Mouse (Mus musculus) ZHBTc4 (cell line): ENCODE data around the gene Mpv17l2.

ENCODE experiments used
- DNase-seq: peaks from one replicate; pipeline ENCODE4 v3.0.0-alpha.2; 2011; ENCODE audit warnings: low read depth, low spot score

The Mpv17l2 gene

DNA sequence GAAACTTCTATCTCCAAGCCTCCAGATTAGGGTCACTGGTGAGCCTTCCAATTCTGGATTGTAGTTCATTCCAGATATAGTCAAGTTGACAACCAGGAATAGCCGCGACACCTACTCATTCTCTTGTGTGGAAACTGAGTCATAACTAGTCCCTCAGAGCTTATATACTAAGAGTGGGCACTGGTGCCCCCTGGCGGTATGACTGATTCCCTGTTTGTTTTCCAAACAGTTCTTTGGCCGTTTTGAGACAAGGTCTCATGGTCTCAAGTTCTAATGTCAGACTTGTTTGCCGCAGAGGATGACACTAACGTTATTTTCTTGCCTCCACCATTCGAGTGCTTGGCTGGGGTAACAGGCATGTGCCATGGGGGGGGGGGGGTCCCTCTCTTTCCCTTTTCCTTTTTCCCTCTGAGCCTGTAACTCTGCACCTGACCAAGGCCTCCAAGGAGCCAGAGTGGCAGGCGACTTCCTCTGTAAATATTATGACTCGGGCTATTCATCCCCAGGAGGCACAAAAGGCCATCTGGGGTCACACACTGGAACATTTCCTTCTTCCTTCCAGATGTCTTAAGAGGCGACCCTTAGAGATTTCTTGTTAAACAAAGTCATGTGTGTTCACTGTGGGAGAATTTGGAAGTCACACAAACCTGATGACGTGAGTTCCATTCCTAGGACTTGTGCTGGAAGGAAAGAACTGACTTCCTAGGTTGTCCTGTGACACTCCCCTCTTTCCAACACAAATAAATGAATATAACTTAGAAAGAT is 8.6 kb downstream of the Mpv17l2 start:
- peak; percentile 80 for DNase-seq

DNA sequence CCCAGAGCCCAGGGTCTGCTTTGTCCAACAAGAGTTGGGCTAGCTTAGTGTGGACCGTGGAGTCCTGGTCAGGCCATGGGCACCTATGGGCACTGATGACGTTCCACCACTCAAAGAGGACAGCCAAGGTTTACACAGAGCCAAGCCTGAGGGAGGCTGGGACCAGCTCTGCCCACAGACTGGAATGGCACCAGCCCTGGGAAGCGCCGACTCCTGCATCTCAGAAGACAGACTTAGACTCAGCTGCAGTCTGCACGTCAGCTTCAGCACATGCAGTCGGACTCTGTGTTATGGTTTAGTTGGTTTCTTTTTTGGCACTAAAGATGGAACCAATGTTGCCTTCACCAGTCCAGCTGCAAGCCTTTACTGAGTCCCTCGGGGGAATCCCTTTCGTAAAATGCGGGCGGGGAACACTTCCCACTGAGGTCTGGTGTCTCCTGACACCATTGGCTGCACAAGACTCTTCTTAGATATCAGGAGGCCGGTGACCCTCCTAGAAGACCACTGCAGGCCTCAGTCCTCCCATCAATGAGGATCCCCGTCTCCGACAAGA is 10.5 kb downstream of the Mpv17l2 start:
- no peak for DNase-seq

DNA sequence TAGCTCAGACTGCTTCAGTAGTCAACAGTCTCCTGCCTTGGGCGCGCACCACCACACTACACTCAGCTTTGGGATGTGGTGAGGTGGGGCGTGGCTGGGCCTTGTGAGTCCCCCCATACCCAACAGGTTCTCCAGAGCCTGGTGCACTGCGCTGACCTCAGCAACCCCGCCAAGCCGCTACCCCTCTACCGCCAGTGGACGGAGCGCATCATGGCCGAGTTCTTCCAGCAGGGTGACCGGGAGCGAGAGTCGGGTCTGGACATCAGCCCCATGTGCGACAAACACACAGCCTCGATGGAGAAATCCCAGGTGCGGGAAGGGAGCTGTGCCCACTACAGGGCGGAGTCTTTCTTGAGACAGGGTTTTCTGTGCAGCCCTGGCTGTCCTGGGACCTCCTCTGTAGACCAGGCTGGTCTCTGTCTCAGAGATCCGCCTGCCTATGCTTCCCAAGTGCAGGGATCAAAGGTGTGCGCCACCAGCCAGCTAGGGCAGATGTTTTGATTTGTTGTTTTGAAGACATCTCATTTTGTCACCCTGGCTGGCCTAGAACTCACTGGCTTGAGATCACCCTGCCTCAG is 11.6 kb downstream of the Mpv17l2 start:
- no peak for DNase-seq

DNA sequence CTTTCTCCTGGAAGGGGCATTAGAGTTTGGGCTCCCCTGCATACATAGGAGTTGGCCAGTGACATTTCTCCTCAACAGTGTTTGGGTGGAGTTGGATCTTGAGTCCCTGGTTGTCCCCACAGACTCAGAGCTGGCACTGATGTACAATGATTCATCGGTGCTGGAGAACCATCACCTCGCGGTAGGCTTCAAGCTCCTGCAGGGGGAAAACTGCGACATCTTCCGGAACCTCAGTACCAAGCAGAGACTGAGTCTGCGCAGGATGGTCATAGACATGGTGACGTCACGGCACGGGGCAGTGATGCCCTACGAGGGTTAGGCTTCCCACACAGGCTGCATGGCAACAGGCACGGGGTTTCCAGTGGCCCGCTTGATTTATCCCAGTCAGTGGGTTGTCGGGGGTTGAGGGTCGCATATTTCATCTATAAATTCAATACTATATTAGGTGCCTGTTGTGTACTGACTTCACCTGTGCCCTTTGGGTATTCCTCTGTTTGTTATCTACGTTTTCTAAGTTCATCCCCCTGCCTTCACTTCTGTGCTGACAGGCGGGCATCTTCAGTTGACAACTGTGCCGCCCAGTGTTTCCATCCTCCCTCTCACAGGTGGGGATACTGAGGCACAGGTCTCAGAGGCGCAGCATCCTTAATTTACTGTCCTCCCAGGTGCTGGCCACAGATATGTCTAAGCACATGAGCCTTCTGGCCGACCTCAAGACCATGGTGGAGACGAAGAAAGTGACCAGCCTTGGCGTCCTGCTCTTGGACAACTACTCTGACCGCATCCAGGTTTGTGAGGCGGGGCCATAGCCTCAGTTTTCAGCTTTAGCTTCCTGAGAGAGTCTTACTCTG is 12.3 kb downstream of the Mpv17l2 start:
- DNase-seq: no peak

DNA sequence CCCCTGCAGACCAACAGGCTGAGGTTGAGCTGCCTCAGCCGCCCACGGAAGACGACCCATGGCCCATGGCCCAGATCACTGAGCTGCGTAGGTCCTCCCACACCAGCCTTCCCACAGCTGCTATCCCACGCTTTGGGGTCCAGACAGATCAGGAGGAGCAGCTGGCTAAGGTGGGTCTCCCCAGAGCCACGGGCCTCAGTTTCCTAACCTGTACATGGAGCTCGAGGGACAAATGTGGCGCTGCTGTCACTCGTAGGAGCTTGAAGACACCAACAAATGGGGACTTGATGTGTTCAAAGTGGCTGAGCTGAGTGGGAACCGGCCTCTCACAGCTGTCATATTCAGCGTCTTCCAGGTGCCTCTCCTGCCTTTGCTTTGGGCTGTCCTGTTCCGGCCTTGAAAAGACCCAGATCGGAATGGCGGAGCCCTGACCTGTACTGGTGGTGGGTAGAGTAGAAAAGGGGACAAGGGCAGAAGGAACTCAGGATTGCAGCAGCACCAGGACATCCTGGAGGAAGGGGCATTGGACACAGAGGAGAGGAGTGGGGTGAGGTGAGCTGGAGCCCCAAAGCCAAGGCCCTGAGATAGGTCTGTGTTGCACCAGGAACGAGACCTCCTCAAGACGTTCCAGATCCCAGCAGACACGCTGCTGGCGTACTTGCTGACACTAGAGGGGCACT is 13.4 kb downstream of the Mpv17l2 start:
- DNase-seq: no peak

DNA sequence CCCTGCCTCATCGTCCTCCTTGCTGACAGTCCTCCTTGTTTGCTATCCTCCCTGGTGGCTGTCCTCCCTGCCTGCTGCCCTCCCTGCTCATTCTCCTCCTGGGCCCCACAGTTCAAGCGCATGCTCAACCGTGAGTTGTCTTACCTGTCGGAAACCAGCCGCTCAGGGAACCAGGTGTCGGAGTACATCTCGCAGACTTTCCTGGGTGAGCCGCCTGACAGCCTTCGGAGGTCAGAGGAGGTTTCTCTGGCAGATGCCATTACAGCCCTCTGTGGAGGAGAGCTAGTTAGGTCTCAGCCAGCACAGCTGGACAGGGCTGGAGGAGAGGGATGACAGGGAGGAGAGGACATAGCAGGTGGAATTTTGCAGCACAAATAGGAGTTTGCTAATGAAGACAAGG is 14.1 kb downstream of the Mpv17l2 start:
- DNase-seq: no peak

DNA sequence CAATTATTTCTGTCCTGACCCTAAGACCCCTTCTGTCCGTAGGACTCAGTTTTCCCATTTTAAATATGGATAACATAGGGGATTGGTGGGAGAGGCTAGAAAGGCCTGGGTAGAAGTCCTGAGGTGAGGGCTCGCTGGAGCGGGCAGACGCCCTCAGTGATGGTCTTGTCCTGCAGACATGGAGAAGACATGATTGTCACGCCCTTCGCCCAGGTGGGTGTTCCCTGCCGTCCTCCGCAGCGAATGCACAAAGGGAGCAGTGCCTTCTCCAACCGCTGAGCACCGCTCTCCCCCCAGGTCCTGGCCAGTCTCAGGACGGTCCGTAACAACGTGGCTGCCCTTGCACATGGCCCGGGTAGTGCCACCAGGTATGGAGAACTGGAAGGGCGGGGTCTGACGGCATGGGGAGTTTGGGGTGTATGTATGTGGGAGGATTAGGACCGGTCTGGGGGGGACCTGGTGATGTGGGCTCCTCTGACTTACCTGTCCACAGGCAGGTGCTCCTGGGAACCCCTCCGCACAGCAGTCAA is 15.0 kb downstream of the Mpv17l2 start:
- DNase-seq: no peak

DNA sequence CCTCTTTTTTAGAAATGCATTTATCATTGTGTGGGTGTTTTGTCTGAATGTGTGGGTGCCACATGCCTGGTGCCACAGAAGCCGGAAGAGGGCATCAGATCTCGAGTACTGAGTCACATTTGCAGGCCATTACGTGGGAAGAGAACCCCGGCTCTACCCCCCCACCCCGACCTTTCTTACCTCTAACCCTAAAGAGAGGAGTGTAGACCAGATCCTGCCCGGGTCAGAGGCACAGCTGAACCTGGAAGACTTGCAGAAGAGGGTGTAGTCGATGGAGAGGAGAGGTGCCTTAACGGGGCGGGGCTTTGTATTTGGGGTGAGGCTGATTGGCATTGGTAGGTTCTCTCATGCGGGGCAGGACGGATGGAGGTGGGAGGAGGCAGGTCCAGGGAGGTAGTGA is 15.9 kb downstream of the Mpv17l2 start:
- no peak for DNase-seq

DNA sequence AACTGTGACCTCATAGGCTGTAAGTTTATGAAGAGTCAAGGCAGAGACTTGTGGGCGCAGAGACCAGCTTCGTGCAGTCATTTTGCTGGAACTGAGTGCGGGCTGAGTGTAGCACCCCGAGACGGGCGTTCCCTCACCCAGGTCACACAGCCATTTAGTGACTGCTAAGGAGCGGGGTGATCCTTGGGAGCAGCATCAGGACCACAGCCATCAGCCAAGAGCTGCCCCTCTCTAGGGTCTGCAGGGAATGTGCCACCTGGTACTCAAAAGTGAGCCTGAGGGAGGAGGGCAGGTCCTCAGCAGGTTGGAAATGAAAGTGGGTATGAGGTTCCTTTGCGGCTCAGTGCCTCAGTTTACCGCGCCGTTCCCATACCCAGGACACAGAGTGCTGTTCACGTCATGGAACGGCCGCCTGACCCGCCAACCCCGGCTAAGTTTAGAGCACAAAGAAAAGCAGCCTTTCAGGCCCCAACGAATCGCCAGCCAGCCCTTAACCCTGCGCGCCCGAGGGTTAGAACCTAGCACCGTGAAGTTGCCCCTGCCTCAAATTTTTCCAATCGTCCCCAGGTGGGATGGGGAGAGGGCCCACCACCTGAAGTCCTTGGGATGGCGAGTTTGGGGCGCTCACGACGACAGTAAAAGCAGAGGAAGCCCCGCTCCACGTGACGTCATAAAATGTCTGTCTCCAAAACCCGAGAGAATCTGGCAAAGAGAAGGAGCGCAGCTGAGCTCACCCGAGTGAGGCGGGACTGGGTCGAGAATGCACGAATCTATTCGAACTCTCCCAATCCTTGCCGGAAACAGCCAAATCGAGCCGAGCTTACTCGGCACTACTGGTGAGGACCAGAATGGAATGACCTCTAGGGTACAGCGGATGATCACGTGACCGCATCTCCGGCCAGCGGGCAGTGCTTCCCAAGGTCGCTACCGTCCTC is 16.8 kb downstream of the Mpv17l2 start:
- no peak for DNase-seq

DNA sequence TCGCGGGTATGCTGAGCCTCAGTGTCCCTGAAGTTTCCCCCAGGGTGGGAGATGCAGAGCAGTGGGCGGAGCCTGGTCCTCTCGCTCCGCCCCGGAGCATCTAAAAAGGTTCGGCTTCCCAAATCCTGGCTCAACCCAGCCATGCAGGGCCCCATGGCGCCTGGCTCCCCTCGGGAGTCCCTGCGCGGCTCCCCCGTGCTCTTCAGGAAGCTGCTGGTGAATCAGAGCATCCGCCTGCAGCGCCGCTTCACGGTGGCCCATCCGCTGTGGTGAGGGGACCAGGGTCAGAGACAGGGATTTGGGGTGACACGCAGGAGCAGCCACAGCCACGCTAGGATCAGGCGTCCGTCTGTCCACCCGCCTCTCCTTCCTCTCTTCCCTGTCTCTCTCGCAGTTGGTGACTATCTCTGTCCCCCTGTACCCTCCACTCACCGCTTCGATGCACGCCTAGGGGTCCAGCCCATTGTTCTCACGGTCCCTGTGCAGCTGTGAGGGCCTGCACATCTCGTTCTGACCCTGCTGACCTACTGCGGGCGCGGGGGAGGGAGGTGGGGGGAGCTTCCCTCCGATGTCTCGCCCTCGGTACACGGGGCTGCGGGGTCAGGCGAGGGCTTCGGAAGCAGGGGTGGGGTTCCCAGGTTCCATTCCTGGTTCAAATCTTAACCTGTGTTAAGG is 17.6 kb downstream of the Mpv17l2 start:
- no peak for DNase-seq

DNA sequence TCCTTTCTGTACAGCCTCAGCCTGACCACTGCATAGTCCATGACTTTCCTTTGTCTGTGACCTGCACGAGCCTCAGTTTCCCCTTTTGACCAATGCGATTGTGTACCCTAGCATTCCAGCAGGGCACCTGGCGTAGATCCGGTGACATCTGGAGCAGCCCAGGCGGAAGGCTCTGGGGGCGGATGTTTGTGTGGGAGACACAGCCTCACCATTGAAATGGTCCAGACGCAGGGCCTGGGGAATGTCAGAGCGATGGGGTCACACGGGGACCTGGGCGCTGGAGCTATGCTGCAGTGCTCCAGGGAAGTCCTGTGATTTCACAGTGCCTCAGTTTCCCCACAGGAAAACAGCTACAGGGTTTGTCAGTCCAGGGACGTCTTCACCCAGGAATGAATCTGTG is 18.6 kb downstream of the Mpv17l2 start:
- DNase-seq: no peak

DNA sequence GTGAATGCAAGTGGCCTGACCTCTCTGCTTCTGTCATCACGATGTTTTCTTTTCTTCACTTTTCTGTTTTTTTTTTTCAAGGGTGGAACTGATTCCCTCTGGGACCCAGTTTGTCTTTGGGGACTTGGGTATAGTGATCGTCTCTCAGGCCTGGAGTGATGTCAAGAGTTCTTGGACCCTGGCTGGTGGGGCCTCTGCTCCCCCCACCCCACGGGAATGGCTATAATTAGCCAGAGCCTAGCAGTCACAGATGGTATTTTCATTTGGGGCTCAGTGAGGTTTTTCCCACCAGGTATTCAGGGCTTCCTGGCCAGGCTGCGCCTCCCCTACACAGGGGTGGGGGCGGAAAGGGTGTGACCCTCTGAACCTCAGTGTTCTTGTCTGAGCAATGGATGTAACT is 19.1 kb downstream of the Mpv17l2 start:
- no peak for DNase-seq

DNA sequence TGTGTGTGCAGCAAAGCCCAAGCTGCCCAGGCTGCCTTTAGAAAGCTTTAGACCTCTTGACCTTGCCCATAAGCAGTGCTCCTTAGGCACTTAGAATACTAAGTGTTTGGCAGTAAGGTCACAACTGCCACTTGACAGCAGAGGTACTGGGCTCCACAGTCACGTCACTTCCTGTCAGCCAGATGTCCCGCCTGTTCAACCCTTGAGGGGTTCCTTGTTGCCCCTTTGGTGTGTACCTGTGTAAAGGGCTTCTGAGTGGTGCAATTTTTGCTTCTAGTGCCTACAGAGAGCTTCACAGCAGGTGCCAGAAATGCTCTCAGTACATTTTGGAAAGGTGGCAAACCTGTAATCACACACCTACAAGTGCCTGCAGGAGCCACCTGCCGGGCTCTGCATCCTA is 22.5 kb downstream of the Mpv17l2 start:
- DNase-seq: no peak

DNA sequence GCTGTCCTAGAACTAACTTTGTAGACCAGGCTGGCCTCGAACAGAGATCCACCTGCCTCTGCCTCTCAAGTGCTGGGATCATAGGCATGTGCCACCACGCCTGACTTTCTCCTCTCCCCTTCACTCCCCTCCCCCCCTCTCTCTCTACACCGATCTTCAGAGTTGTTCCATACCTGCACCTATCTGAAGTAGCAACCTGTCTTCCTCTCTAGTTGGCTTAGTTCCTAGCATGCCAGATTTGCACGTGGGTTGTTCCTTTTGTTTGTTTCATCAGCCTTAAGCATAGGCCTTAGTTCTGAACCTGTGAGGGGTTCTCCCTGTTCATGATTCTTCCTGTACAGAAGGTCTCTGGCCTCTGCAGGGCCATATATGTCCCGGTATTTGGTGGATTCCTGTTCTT is 23.0 kb downstream of the Mpv17l2 start:
- DNase-seq: no peak

DNA sequence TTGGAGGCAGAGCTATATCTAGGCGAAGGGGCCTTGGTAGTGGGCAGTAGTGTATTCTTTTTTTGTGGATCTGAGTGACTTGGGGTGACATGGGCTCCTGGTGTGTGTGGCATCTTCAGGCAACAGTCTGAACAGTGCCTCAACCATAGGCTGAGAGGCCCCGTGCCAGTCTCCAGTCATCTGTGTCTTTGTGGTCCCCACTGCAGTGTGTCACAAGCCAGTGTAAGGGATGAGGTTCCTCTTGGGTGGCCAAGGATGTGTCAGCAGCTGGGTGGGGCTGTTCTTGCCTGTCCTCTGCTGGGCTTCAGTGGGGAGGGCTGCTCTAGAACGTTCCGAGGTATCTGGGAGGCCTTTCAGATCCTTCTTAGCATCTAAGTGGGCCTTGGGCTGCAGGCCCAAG is 29.8 kb downstream of the Mpv17l2 start:
- no peak for DNase-seq

DNA sequence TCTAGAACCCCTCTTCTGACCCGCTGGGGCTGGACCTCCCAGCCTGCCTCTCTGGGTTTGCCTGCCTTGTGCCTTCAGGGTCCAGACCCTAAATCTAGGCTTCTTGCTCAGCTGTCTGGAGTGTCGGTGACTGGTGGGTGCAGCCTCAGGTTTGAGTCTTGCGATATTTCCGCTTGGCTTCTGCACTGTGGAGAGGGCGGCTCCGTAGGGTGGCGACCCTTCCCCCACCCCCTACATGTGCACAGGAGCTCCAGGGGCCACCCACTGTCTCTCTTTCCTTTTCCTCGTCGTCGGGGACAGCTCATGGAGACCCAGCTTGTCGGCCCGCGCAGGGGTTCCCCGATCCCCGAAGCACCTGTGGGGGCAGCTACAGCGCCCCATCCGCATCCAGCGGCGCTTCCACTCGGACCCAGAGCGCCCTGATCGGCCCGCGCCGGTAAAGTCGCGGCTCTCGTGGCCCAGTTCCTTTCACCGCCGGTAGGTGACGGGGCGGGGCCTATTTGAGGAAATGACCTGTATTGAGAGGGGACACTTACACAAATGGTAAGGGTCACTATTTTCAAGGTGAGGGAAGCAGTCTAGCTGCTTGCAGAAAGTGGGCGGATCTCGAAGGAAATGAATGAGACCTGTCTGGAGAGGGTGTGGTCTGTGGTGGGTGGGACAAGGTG is 30.8 kb downstream of the Mpv17l2 start:
- peak; percentile 84 for DNase-seq

DNA sequence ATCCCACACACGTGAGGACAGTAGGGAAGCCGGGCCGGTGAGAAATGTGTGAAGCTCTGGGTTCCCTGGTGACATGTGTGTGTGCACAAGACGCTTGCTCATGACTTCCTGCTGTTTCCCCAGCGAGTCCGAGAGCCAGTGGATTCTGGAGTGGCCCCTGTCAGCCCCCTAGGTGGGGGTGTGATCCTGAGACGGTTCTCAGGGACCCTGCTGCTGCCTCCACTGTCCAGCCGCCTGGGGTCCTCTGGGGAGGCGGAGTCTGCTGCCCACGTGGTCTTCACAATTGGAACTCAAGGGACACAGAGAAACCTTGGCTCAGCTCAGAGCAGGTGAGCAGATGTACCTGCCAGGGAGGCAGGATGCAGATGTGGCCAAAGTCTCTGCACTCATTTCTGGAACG is 34.0 kb downstream of the Mpv17l2 start:
- DNase-seq: no peak

DNA sequence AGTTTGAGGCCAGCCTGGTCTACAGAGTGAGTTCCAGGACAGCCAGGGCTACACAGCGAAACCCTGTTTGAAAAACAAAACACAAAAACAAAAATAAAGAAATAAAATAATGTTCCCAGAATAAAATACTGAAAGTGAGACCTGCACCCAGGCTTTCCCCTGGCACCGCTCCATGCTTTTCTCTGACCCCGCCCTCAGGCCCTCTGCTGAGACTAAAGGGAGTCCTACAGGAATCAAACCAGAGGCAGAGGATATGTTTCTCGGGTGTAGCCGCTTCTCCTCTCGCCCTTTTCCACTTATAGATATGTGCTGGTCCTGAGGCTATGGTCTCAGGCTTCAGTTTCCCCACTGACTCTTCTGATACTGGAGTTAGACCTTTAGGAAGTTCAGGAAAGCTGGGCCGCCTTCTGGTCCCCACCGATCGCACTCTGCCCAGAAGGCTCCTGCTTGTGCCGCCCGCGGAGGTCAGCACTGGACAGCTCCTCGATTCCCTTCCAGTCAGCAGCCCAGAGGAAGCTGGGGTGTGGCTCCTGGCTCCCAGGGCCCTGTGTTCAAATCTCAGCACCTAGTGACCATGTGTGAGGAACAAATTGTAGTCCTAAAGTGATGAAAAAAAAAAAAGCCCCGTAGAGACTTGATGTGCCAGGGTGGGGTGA is 34.8 kb downstream of the Mpv17l2 start:
- DNase-seq: peak; percentile 34

DNA sequence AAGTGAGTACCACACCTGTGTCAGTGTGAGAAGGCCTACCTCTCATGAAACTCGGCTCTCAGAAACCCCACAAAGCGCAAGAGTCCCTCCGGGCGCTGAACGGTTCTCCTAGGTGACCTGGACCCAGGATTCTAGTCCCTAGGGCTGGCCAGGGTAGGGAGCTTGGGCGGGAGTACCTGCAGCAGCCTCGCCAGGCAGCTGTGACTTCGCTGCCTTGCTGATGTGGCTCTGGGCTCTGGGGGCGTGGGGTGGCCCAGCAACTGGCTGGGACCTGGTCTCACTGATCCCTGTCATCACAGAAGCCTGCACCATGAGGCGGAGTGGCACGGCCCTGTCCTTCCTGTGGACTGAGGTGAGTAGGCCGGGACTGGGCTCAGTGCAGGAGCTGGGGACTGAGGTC is 36.5 kb downstream of the Mpv17l2 start:
- no peak for DNase-seq
